Mouse (Mus musculus) lung, postnatal 0 days (tissue): ENCODE measurements around the gene Bpifa5. TPM values are rescaled to one million over a fixed set of nuclear protein-coding genes. Genes with fewer than 3 reads are reported as not detected.
A peak's percentile ranks its signal among the peaks of the same experiment; 100 is the strongest.
"Not testable (repeated sequence)": the region's sequence is repeated elsewhere in the genome, so short reads cannot be mapped to it uniquely, and the experiment has no call there.

Experiments used
- ATAC-seq: fragments of 200-750 bp; cut with Nextera tagmentation; 2 replicates; pipeline ENCODE4 v1.8.0; 2017; ENCODE audit warnings: moderate library complexity
- DNase-seq: peaks from one replicate; pipeline ENCODE4 v3.0.0-alpha.2; 2016; ENCODE audit warnings: low spot score
- H3K27ac ChIP-seq: fragments of 300-500 bp; sonication (generic); 2 replicates; pipeline ENCODE4 v1.5.1; 2014; ENCODE audit warnings: antibody characterized with exemption, mild to moderate bottlenecking, low read length, mixed read lengths
- H3K27me3 ChIP-seq: fragments of 300-500 bp; sonication (generic); replicated peaks from 2 replicates; pipeline ENCODE4 v1.6.1; 2014; ENCODE audit warnings: low read length, mixed read lengths; ENCODE audit not compliant: insufficient read depth
- H3K36me3 ChIP-seq: fragments of 300-500 bp; sonication (generic); 2 replicates; pipeline ENCODE4 v1.6.1; 2014; ENCODE audit warnings: low read length, mixed read lengths; ENCODE audit not compliant: insufficient read depth
- H3K4me1 ChIP-seq: fragments of 300-500 bp; sonication (generic); 2 replicates; pipeline ENCODE4 v1.6.1; 2014; ENCODE audit warnings: antibody characterized with exemption, low read depth, low read length, mixed read lengths; ENCODE audit not compliant: insufficient read depth
- H3K4me2 ChIP-seq: fragments of 300-500 bp; sonication (generic); replicated peaks from 2 replicates; pipeline ENCODE4 v1.6.1; 2014; ENCODE audit warnings: low read depth, mild to moderate bottlenecking, low read length, moderate library complexity, mixed read lengths
- H3K4me3 ChIP-seq: fragments of 300-500 bp; sonication (generic); 2 replicates; pipeline ENCODE4 v1.5.1; 2014; ENCODE audit warnings: low read depth, low read length
- H3K9ac ChIP-seq: fragments of 300-500 bp; sonication (generic); replicated peaks from 2 replicates; pipeline ENCODE4 v1.6.1; 2014; ENCODE audit warnings: low read depth, mild to moderate bottlenecking
- H3K9me3 ChIP-seq: fragments of 300-500 bp; sonication (generic); 2 replicates; pipeline ENCODE4 v1.6.1; 2016; ENCODE audit warnings: low read length, mixed read lengths
- CTCF ChIP-seq: IDR thresholded peaks from 2 replicates; pipeline ENCODE4 v1.5.1; 2016; ENCODE audit warnings: antibody characterized with exemption, mild to moderate bottlenecking
- EP300 ChIP-seq: IDR thresholded peaks from 2 replicates; pipeline ENCODE4 v1.6.1; 2016; ENCODE audit warnings: antibody characterized with exemption, mild to moderate bottlenecking, control low read depth
- WGBS: fragments of 180-500 bp; shearing (Covaris S2); extraction: QIAGEN DNeasy Blood & Tissue Kit; methylation state at CpG from one replicate; pipeline ENCODE4 v1.1.7; 2014; 5-methylcytosine and 5-hydroxymethylcytosine counted together
- polyA plus RNA-seq: library from polyadenylated mRNA; unstranded; fragments of >200 nt; fragmentation: Nextera tagmentation; extraction: Ambion mirVana; gene quantifications from 2 replicates; pipeline ENCODE4 v1.2.1, GENCODE M21; 2015

Bpifa5 gene
- polyA plus RNA-seq, 1 experiment from 2014 or later, result not detected

DNA sequence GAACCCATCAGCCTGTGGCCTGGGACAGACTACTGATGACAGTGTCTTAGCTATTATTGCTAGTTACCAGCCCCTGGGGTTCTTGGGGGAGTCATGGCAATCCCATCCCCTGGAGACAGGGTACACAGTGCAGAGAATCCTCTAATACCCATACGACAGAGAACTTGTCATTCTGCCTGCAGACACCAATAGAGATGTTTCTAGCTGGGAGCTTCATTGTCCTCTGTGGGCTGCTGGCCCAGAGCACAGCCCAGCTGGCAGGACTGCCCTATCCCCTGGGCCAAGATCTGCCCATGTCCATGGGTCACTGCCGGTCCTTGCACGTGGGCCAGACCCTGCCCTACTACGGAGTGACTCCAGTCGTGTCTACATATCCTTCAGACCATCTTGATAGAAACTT, 899 bp downstream of the Bpifa5 start:
- no peaks in the 10 kb centered on the region for H3K27me3 ChIP-seq
- H3K27ac ChIP-seq, result no peak overlapping the region
- H3K4me1 ChIP-seq, result no peaks in the 10 kb centered on the region
- no peaks in the 10 kb centered on the region for H3K9me3 ChIP-seq
- H3K9ac ChIP-seq, result no peak overlapping the region
- DNase-seq, result no peak
- H3K4me3 ChIP-seq, result no peak overlapping the region
- no peaks in the 10 kb centered on the region for H3K36me3 ChIP-seq
- ATAC-seq, result no peak
- TF ChIP-seq EP300 (no peak), CTCF (no peak)
- H3K4me2 ChIP-seq, result no peak overlapping the region
- 90% methylated on average over 5 of the region's 5 CpGs for WGBS

DNA sequence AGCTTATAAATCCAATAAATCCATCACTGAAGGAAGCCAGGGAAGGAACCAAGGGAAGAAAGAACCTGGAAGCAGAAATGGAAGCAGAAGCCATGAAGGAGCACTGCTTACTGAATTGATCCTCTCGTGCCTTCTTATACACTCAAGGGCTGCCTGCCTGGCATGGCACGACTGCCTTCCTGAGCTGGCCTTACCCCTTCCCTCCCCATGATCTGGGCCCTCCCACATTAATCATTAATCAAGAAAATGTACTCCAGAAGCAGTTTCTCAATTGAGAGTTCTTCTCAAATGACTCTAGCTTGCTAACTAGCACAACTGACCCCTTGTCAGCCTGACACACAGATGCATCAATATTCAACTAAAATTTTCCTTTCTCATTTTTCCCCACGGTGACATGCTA, 6.8 kb downstream of the Bpifa5 start:
- Histone ChIP-seq H3K36me3 (no peaks in the 10 kb centered on the region), H3K4me3 (no peak overlapping the region), H3K27ac (no peak overlapping the region), H3K4me1 (no peaks in the 10 kb centered on the region), H3K9ac (no peak overlapping the region), H3K27me3 (no peaks in the 10 kb centered on the region), H3K9me3 (no peaks in the 10 kb centered on the region), H3K4me2 (no peak overlapping the region)
- TF ChIP-seq CTCF, result no peak
- DNase-seq (peak; percentile 44), ATAC-seq (no peak)
- 38% methylated on average over 3 of the region's 3 CpGs for WGBS

DNA sequence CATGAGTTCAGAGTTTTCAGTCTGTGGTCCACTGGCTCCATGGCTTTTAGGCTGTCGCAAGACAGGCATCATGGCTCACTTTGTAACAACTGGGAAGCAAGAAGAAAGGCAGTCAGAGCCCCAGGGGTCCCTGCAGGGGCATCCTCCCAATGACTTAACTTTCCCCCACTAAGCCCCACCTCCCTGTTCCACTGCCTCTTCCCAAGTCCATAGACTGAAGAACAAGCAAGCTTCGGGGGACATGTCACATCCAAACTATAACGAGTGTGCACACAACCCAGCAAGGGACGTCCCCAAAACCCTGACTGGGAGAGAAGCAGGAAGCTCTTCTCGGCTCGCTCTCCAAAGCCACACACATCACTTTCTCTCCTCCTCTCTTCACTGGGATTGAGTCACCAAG, 9.2 kb downstream of the Bpifa5 start:
- Histone ChIP-seq H3K36me3 (no peaks in the 10 kb centered on the region), H3K4me1 (no peaks in the 10 kb centered on the region), H3K9ac (no peak overlapping the region), H3K9me3 (no peaks in the 10 kb centered on the region), H3K27me3 (no peaks in the 10 kb centered on the region), H3K4me3 (no peak overlapping the region), H3K27ac (no peak overlapping the region), H3K4me2 (no peak overlapping the region)
- ATAC-seq (no peak), DNase-seq (no peak)
- no peak for TF ChIP-seq CTCF
- TF ChIP-seq EP300, result no peak
- 57% methylated on average over 6 of the region's 6 CpGs for WGBS

DNA sequence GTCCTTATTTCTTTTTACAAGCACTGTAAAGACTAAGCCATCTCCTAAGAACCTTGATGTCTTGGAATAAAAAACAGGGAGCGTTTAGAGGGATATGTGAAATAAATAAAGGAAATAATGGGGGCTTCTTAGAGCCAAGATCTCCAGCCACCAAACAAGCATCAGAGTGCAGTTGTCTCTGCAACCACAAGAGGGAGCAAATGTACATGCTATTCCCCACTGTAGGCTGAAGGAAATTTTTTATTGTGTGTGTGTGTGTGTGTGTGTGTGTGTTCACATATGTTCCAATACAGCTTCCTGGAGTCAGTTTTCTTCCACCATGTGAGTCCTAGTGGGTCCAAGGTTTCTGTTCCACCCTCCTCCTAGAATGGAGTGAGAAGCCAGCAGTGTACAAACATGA, 10.9 kb downstream of the Bpifa5 start:
- no peaks in the 10 kb centered on the region for H3K4me1 ChIP-seq
- no peak overlapping the region for H3K4me2 ChIP-seq
- DNase-seq (peak; percentile 70), ATAC-seq (peak; percentile 52; the same call in 1 of the 2 replicates)
- WGBS, result 12% methylated on average over 1 of the region's 1 CpGs
- H3K27ac ChIP-seq, result no peak overlapping the region
- no peaks in the 10 kb centered on the region for H3K27me3 ChIP-seq
- no peaks in the 10 kb centered on the region for H3K36me3 ChIP-seq
- H3K9me3 ChIP-seq, result no peaks in the 10 kb centered on the region
- no peak overlapping the region for H3K4me3 ChIP-seq
- H3K9ac ChIP-seq, result no peak overlapping the region
- TF ChIP-seq CTCF (peak; percentile 85), EP300 (no peak)

DNA sequence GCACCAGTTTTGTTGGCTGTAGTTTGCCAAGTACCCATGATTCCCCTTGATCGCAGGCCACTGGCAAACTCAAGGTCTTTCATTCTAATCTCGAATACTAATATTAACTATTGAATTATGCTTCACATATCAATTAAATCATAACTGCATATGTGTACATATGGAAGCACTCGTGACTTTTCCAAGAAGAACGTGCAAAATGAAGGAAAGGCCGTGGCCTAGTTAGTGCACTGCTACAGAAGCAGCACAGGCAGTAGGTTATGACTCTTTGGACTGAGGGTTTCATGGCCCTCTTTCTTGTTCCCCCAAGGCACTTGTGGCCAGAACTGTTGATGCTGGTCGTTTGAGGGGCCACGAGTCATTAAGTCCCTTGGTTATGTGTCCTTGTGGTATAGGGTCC, 19.5 kb downstream of the Bpifa5 start:
- not testable (repeated sequence) for H3K4me1 ChIP-seq, H3K9ac ChIP-seq, H3K27me3 ChIP-seq, DNase-seq, H3K4me2 ChIP-seq, H3K36me3 ChIP-seq, H3K4me3 ChIP-seq, ATAC-seq, H3K27ac ChIP-seq, H3K9me3 ChIP-seq
- WGBS, result 82% methylated on average over 7 of the region's 7 CpGs

DNA sequence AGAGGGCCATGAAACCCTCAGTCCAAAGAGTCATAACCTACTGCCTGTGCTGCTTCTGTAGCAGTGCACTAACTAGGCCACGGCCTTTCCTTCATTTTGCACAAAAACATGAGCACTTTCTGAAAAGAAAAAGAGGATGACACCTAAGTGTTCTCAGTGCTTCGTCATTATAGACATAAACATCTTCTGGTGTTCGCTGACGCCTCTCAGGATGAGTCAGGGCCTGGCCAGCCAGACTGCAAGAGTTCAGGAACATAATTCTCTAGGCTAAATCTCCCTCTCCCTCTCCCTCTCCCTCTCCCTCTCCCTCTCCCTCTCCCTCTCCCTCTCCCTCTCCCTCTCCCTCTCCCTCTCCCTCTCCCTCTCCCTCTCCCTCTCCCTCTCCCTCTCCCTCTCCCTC, 20.7 kb downstream of the Bpifa5 start:
- H3K36me3 ChIP-seq, ATAC-seq, H3K9ac ChIP-seq, H3K4me2 ChIP-seq, DNase-seq, H3K9me3 ChIP-seq, H3K27me3 ChIP-seq, H3K4me3 ChIP-seq, H3K27ac ChIP-seq, H3K4me1 ChIP-seq: not testable (repeated sequence)
- WGBS, result 65% methylated on average over 4 of the region's 4 CpGs

DNA sequence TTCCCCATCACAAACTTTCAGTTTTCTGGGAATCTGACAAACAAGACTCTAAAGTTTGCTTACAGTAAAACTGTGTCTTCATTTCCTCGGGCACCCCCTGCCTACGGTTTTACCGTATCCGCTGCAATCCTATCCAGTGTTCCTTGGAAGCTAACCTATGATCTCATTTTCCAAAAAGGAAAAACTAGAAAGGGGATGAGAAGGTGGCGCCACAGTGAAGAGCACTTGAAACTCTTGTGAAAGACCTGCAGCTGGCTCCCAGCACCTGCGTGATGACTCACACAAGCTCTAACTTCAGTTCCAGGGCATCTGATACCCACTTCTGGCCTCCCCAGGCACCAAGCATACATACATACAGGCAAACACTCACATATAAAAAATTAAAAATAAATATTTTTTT, 22.9 kb downstream of the Bpifa5 start:
- no peaks in the 10 kb centered on the region for H3K9me3 ChIP-seq
- no peaks in the 10 kb centered on the region for H3K4me1 ChIP-seq
- 38% methylated on average over 6 of the region's 6 CpGs for WGBS
- H3K4me3 ChIP-seq, result no peak overlapping the region
- DNase-seq (peak; percentile 90), ATAC-seq (peak; percentile 91)
- H3K27ac ChIP-seq, result peak overlapping the region; percentile 86
- H3K4me2 ChIP-seq, result no peak overlapping the region
- no peaks in the 10 kb centered on the region for H3K36me3 ChIP-seq
- TF ChIP-seq EP300 (peak; percentile 57; the same call in 1 of the 2 replicates), CTCF (no peak; the same call in 1 of the 2 replicates)
- H3K27me3 ChIP-seq, result no peaks in the 10 kb centered on the region
- H3K9ac ChIP-seq, result no peak overlapping the region
